15 mouse cellular contexts compared by ENCODE assay signal in genomic region chr15:25753003-25753402, GRCm38 (mm10).
DNase-seq lines count a peak whose midpoint lies in the region; ATAC-seq and TF ChIP-seq lines count a peak whose summit lies in the region.
"Had no signal": no experiment of that assay in that cellular context is flagged by ENCODE, and none has a peak within 500 bp of the region (broad histone marks: within the 10 kb centered on the region; RNA-seq: fewer than 3 reads in every experiment).

No protein-coding gene starts in this region.

- H3K4me2 ChIP-seq in forebrain, embryonic 13.5 days, result peak overlapping the region; percentile 61
- no peak overlapping the region for H3K4me2 ChIP-seq in stomach, embryonic 16.5 days (ENCODE audit: low read depth, low read length)
- H3K4me2 ChIP-seq: liver, embryonic 15.5 days had no signal

- no peaks in the 10 kb centered on the region for H3K36me3 ChIP-seq in thymus, adult 2 months (ENCODE audit: control insufficient read depth, insufficient read depth, low read length)
- no peaks in the 10 kb centered on the region for H3K36me3 ChIP-seq in forebrain, embryonic 13.5 days (ENCODE audit: poor library complexity, severe bottlenecking)
- peaks cover 13% of the 10 kb centered on the region for H3K36me3 ChIP-seq in midbrain, embryonic 10.5 days
- no peaks in the 10 kb centered on the region for H3K36me3 ChIP-seq in stomach, embryonic 16.5 days (ENCODE audit: control insufficient read depth, insufficient read depth, low read length)
- H3K36me3 ChIP-seq: liver, embryonic 15.5 days had no signal

- no peak for DNase-seq in thymus, adult 2 months
- DNase-seq in thymus, postnatal 10 days (ENCODE audit: low spot score in 2 of 2), result no peak
- peak; percentile 73 for DNase-seq in midbrain, embryonic 10.5 days (ENCODE audit: low spot score)
- no peak for DNase-seq in ovary, postnatal 10 days (ENCODE audit: low spot score)
- no peak for DNase-seq in frontal cortex, postnatal 25 days (ENCODE audit: low spot score in 2 of 2)
- no peak for DNase-seq in lung, adult 18-20 months
- DNase-seq: cerebellum, postnatal 25 days; heart, postnatal 4 days; left cerebral cortex, postnatal 4 days; retina, postnatal 1 day had no signal

- H3K9me3 ChIP-seq in forebrain, embryonic 13.5 days (replicated peaks), result no peaks in the 10 kb centered on the region
- H3K9me3 ChIP-seq in midbrain, embryonic 10.5 days (replicated peaks), result 0 out of 2 replicates have a peak, but pooled peaks cover 5% of the 10 kb centered on the region
- H3K9me3 ChIP-seq in stomach, embryonic 16.5 days (replicated peaks; ENCODE audit: control insufficient read depth, low read length), result no peaks in the 10 kb centered on the region
- H3K9me3 ChIP-seq: liver, embryonic 15.5 days had no signal

- H3K4me1 ChIP-seq in thymus, adult 2 months (replicated peaks; ENCODE audit: control insufficient read depth, insufficient read depth, low read length), result peaks cover 11% of the 10 kb centered on the region
- H3K4me1 ChIP-seq in forebrain, embryonic 13.5 days, result peaks cover 42% of the 10 kb centered on the region
- peaks cover 86% of the 10 kb centered on the region for H3K4me1 ChIP-seq in midbrain, embryonic 10.5 days
- peaks cover 5% of the 10 kb centered on the region; the same call in 1 of the 2 replicates for H3K4me1 ChIP-seq in stomach, embryonic 16.5 days (ENCODE audit: control insufficient read depth, insufficient read depth, low read length)
- H3K4me1 ChIP-seq: liver, embryonic 15.5 days had no signal

- H3K27me3 ChIP-seq in thymus, adult 2 months (ENCODE audit: control insufficient read depth, insufficient read depth, low read length), result no peaks in the 10 kb centered on the region
- H3K27me3 ChIP-seq in forebrain, embryonic 13.5 days, result no peaks in the 10 kb centered on the region
- peaks cover 14% of the 10 kb centered on the region; the same call in 1 of the 2 replicates for H3K27me3 ChIP-seq in midbrain, embryonic 10.5 days (ENCODE audit: low read depth, poor library complexity, severe bottlenecking)
- H3K27me3 ChIP-seq in stomach, embryonic 16.5 days (ENCODE audit: control insufficient read depth, insufficient read depth, low read length), result no peaks in the 10 kb centered on the region
- H3K27me3 ChIP-seq: CH12.LX; liver, embryonic 15.5 days had no signal

- ATAC-seq in forebrain, embryonic 13.5 days, result peak; percentile 12; the same call in 1 of the 2 replicates
- no peak for ATAC-seq in stomach, embryonic 16.5 days (ENCODE audit: insufficient read depth, low FRiP score)
- ATAC-seq: activated CD4-positive, CD25-positive, alpha-beta regulatory T cell, adult 4 months had no signal

- H3K4me3 ChIP-seq in thymus, adult 2 months (ENCODE audit: control insufficient read depth, insufficient read depth, low read length), result no peak overlapping the region
- H3K4me3 ChIP-seq in forebrain, embryonic 13.5 days, result peak overlapping the region; percentile 37
- H3K4me3 ChIP-seq in midbrain, embryonic 10.5 days, result peak overlapping the region; percentile 64
- no peak overlapping the region for H3K4me3 ChIP-seq in stomach, embryonic 16.5 days (replicated peaks; ENCODE audit: low read length)
- H3K4me3 ChIP-seq: liver, embryonic 15.5 days had no signal

- TF ChIP-seq POLR2A in thymus, adult 2 months (IDR thresholded peaks at IDR 0.05; ENCODE audit: control insufficient read depth, extremely low read depth, insufficient read depth, low read length, poor library complexity), result no peak

- H3K9ac ChIP-seq in forebrain, embryonic 13.5 days, result peak overlapping the region; percentile 78
- no peak overlapping the region for H3K9ac ChIP-seq in stomach, embryonic 16.5 days (ENCODE audit: low read length)
- H3K9ac ChIP-seq: liver, embryonic 15.5 days had no signal

- H3K27ac ChIP-seq in thymus, adult 2 months (ENCODE audit: control insufficient read depth, insufficient read depth, low read length), result peak overlapping the region; percentile 13; the same call in 1 of the 2 replicates
- H3K27ac ChIP-seq in forebrain, embryonic 13.5 days, result peak overlapping the region; percentile 96
- peak overlapping the region; percentile 97 for H3K27ac ChIP-seq in midbrain, embryonic 10.5 days (replicated peaks)
- 0 out of 2 replicates have a peak overlapping the region, but pooled peaks have one; percentile 21 for H3K27ac ChIP-seq in stomach, embryonic 16.5 days (ENCODE audit: low read length)
- H3K27ac ChIP-seq: liver, embryonic 15.5 days had no signal

- 52% methylated on average over 9 of the region's 9 CpGs for WGBS in thymus, adult 2 months
- 3% methylated on average over 9 of the region's 9 CpGs for WGBS in forebrain, embryonic 13.5 days
- 15% methylated on average over 9 of the region's 9 CpGs for WGBS in midbrain, embryonic 10.5 days
- whole genome bisulfite sequencing in stomach, embryonic 16.5 days, result 50% methylated on average over 9 of the region's 9 CpGs

- TF ChIP-seq CTCF in thymus, adult 2 months (IDR thresholded peaks at IDR 0.05; ENCODE audit: borderline replicate concordance, control insufficient read depth, extremely low read depth, insufficient read depth, low read length, poor library complexity), result no peak

Comparison
In these comparisons a context has a peak if more than half of its experiments do, and no peak if none do; other contexts are left out.
1. H3K27ac ChIP-seq: peak in every context shown above with its lines; median percentile 97 in midbrain, embryonic 10.5 days; 96 in forebrain, embryonic 13.5 days; 21 in stomach, embryonic 16.5 days; 13 in thymus, adult 2 months.
2. H3K4me3 ChIP-seq: peak in forebrain, embryonic 13.5 days (single experiment) and midbrain, embryonic 10.5 days (single experiment); none in thymus, adult 2 months (single experiment) and stomach, embryonic 16.5 days (single experiment).